Mouse (Mus musculus) embryonic facial prominence, embryonic 15.5 days (tissue): ENCODE results near the gene Creb5. TPM values are rescaled to one million over a fixed set of nuclear protein-coding genes. Genes with fewer than 3 reads are reported as not detected.
A peak's percentile ranks its signal among the peaks of the same experiment; 100 is the strongest.

Experiments
- ATAC-seq: fragments of 200-750 bp; cut with Nextera tagmentation; 2 replicates; pipeline ENCODE4 v1.8.0; 2017; ENCODE audit warnings: low read depth, moderate TSS enrichment; ENCODE audit not compliant: insufficient number of reproducible peaks, low FRiP score, low TSS enrichment
- H3K27ac ChIP-seq: fragments of 300-500 bp; sonication (generic); replicated peaks from 2 replicates; pipeline ENCODE4 v1.5.1; 2015; ENCODE audit warnings: mild to moderate bottlenecking, inconsistent platforms
- H3K27me3 ChIP-seq: fragments of 300-500 bp; sonication (generic); 2 replicates; pipeline ENCODE4 v1.6.1; 2015; ENCODE audit warnings: inconsistent platforms
- H3K36me3 ChIP-seq: fragments of 300-500 bp; sonication (generic); 2 replicates; pipeline ENCODE4 v1.6.1; 2015; ENCODE audit warnings: mild to moderate bottlenecking, inconsistent platforms
- H3K4me1 ChIP-seq: fragments of 300-500 bp; sonication (generic); 2 replicates; pipeline ENCODE4 v1.6.1; 2015; ENCODE audit warnings: inconsistent platforms
- H3K4me2 ChIP-seq: fragments of 300-500 bp; sonication (generic); replicated peaks from 2 replicates; pipeline ENCODE4 v1.6.1; 2015; ENCODE audit warnings: mild to moderate bottlenecking, inconsistent platforms
- H3K4me3 ChIP-seq: fragments of 300-500 bp; sonication (generic); replicated peaks from 2 replicates; pipeline ENCODE4 v1.5.1; 2015; ENCODE audit warnings: mild to moderate bottlenecking, inconsistent platforms
- H3K9ac ChIP-seq: fragments of 300-500 bp; sonication (generic); 2 replicates; pipeline ENCODE4 v1.6.1; 2015; ENCODE audit warnings: inconsistent platforms
- H3K9me3 ChIP-seq: fragments of 300-500 bp; sonication (generic); replicated peaks from 2 replicates; pipeline ENCODE4 v1.6.1; 2016; ENCODE audit warnings: inconsistent platforms
- WGBS: fragments of 180-500 bp; shearing (Covaris S2); methylation state at CpG from one replicate; pipeline ENCODE4 v1.1.7; 2015; 5-methylcytosine and 5-hydroxymethylcytosine counted together
- polyA plus RNA-seq: library from polyadenylated mRNA; unstranded; fragments of >200 nt; fragmentation: Nextera tagmentation; extraction: Ambion mirVana; gene quantifications from 2 replicates; pipeline ENCODE4 v1.2.1, GENCODE M21; 2015

The Creb5 gene
- polyA plus RNA-seq, 1 experiment from 2014 or later: 28.3 TPM

DNA sequence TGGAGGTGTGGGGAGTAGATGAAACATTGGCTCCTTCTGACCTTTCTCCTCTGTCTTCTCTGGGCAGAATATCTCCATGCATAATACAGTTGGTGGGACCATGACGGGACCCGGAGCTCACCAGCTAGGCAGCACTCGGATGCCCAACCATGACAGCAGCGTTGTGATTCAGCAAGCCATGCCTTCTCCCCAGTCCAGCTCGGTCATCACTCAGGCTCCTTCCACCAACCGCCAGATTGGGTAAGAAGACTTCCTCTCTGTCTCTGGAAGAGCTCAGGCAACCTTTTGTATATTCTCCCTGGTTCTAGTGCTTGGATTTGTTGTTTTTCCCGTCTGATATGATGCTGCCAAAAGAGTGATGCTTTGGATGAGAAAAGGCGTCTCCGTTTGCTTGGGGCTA, 160.4 kb downstream of the Creb5 start:
- H3K4me3 ChIP-seq: no peak overlapping the region
- 84% methylated on average over 9 of the region's 9 CpGs for WGBS
- ATAC-seq: no peak
- peaks cover 28% of the 10 kb centered on the region for H3K4me1 ChIP-seq
- H3K27me3 ChIP-seq: no peaks in the 10 kb centered on the region
- no peak overlapping the region for H3K9ac ChIP-seq
- H3K4me2 ChIP-seq: no peak overlapping the region
- no peaks in the 10 kb centered on the region for H3K9me3 ChIP-seq
- H3K27ac ChIP-seq: no peak overlapping the region
- no peaks in the 10 kb centered on the region for H3K36me3 ChIP-seq

- no peak overlapping the region for H3K9ac ChIP-seq
- H3K4me3 ChIP-seq: no peak overlapping the region
- no peak for ATAC-seq
- H3K4me2 ChIP-seq: no peak overlapping the region
- 87% methylated on average over 9 of the region's 9 CpGs for WGBS
- no peaks in the 10 kb centered on the region for H3K9me3 ChIP-seq
- H3K27me3 ChIP-seq: no peaks in the 10 kb centered on the region
- peaks cover 28% of the 10 kb centered on the region for H3K4me1 ChIP-seq
- no peak overlapping the region for H3K27ac ChIP-seq
- no peaks in the 10 kb centered on the region for H3K36me3 ChIP-seq
These were observed 161.3 kb downstream of the Creb5 start for GRCm38 (mm10) chr6:53448317-53448870.

GRCm38 (mm10) chr6:53449437-53450173, 162.5 kb downstream of the Creb5 start:
- no peak overlapping the region for H3K4me2 ChIP-seq
- WGBS: 55% methylated on average over 9 of the region's 9 CpGs
- no peak for ATAC-seq

DNA sequence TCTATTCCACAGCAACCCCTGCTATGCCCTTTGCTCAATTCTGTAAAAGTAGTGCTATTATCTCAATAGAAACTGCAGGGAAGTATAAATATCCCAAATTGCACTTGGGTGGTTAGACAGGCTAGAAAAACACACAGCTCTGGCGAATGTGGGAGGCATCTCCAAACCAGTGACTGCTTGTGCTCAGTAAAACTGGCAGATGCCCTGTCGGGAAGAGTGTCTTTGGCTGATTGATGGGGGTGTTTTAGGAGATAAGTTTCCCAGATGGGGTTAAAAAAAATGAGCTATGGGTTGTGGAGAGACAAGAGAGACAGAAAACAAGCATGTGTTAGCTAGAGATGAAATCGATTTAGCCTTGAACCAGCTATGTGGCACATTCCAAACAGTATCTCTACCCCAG, 163.4 kb downstream of the Creb5 start:
- H3K9ac ChIP-seq: no peak overlapping the region
- H3K4me2 ChIP-seq: no peak overlapping the region
- no peak for ATAC-seq
- WGBS: 46% methylated on average over 3 of the region's 3 CpGs
- H3K36me3 ChIP-seq: no peaks in the 10 kb centered on the region
- no peaks in the 10 kb centered on the region for H3K27me3 ChIP-seq
- no peak overlapping the region for H3K4me3 ChIP-seq
- H3K9me3 ChIP-seq: no peaks in the 10 kb centered on the region
- H3K27ac ChIP-seq: no peak overlapping the region
- H3K4me1 ChIP-seq: peaks cover 28% of the 10 kb centered on the region

More at GRCm38 (mm10) chr6:53449437-53450173, 162.5 kb downstream of the Creb5 start:
- Histone ChIP-seq H3K4me3 (no peak overlapping the region), H3K4me1 (peaks cover 28% of the 10 kb centered on the region), H3K36me3 (no peaks in the 10 kb centered on the region), H3K9ac (no peak overlapping the region), H3K27ac (no peak overlapping the region), H3K9me3 (no peaks in the 10 kb centered on the region), H3K27me3 (no peaks in the 10 kb centered on the region)

DNA sequence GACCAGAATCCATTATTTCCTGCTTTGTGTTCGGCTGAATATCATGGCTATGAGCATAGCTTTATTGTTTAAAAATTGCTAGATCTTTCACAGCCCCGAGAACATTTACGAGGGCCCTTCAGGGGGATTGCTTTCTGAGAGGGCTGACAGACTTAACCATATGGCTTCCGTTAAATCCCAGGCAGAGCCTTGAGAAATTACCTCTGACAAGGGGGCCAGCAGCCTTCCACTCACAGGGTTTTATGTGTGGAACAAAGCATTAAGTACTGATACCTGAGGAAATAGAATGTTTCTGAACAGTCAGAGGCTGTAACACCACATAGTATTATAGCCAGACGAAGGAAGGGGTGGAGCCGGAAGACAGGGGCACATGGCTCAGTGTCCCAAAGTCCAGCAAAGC, 165.2 kb downstream of the Creb5 start:
- no peak overlapping the region for H3K9ac ChIP-seq
- H3K36me3 ChIP-seq: no peaks in the 10 kb centered on the region
- H3K4me3 ChIP-seq: no peak overlapping the region
- no peak overlapping the region for H3K27ac ChIP-seq
- H3K9me3 ChIP-seq: no peaks in the 10 kb centered on the region
- ATAC-seq: no peak
- peaks cover 28% of the 10 kb centered on the region for H3K4me1 ChIP-seq
- WGBS: 21% methylated on average over 6 of the region's 6 CpGs
- H3K27me3 ChIP-seq: no peaks in the 10 kb centered on the region
- H3K4me2 ChIP-seq: no peak overlapping the region

DNA sequence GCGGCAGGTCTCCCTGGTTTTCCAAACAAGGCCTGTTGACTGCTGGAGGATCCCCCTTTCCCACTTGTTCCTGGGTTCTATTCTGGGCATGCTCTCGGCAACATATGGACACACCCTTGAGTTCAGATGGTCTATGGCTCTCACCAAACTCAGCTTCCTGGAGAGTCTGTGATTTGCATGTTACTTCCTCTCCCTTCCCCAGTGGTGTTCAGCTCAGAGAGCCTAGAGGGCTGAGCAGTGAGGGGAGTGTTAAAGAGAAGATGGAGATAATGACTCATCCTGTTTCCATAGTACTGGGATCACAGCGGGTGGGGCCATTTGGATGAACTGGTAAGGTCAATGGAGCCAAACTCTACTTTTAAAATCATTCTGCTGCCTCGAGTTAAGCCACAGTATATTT, 168.4 kb downstream of the Creb5 start:
- no peaks in the 10 kb centered on the region for H3K9me3 ChIP-seq
- no peak overlapping the region for H3K4me3 ChIP-seq
- no peaks in the 10 kb centered on the region for H3K27me3 ChIP-seq
- WGBS: 63% methylated on average over 4 of the region's 4 CpGs
- no peak for ATAC-seq
- peaks cover 12% of the 10 kb centered on the region for H3K4me1 ChIP-seq
- no peak overlapping the region for H3K4me2 ChIP-seq
- H3K9ac ChIP-seq: no peak overlapping the region
- H3K27ac ChIP-seq: no peak overlapping the region
- H3K36me3 ChIP-seq: no peaks in the 10 kb centered on the region

GRCm38 (mm10) chr6:53456111-53456510, 169.0 kb downstream of the Creb5 start:
- H3K4me1 ChIP-seq: peaks cover 12% of the 10 kb centered on the region
- ATAC-seq: no peak
- H3K27me3 ChIP-seq: no peaks in the 10 kb centered on the region
- no peak overlapping the region for H3K4me3 ChIP-seq
- no peak overlapping the region for H3K4me2 ChIP-seq
- H3K36me3 ChIP-seq: no peaks in the 10 kb centered on the region
- WGBS: 83% methylated on average over 5 of the region's 5 CpGs
- no peak overlapping the region for H3K9ac ChIP-seq
- no peak overlapping the region for H3K27ac ChIP-seq
- no peaks in the 10 kb centered on the region for H3K9me3 ChIP-seq

DNA sequence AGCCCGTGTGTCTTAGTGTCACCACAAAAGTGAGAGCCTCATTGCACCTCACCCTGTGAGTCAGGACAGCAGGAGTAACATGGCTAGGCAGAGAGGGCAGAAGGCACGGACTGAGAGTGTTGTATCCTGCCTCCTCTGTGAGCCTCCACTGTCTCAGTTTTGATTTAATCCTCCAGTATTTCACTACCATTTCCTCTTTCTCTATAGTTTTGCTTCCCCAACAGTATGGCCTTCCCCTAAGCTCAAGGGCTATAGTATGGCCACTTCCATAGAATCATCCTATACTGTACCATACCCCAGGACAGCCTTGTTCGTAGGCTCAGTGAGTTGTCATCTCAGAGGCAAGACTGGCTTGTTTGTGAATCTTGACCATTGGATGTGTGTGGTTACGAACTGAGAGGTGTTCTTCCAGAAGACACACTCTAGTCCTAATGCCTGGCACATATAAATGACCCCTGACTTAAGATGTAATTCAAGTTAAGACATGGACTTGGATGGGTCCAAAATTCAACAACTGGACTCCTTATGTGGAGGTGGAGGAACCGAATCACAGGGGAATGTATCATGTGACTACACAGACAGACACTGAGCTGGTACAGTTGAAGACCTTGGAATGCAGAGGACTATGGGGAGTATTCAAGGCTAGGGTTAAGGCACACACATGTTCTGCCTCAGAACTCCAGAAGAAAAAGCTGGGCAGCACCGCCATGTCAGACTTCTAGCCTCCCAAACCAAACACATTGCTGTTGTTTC, 173.1 kb downstream of the Creb5 start:
- 89% methylated on average over 6 of the region's 6 CpGs for WGBS
- ATAC-seq: no peak; the same call in 1 of the 2 replicates
- Histone ChIP-seq H3K36me3 (no peaks in the 10 kb centered on the region), H3K27ac (no peak overlapping the region; the same call in 1 of the 2 replicates), H3K9ac (no peak overlapping the region), H3K27me3 (no peaks in the 10 kb centered on the region), H3K4me1 (peaks cover 34% of the 10 kb centered on the region), H3K9me3 (no peaks in the 10 kb centered on the region), H3K4me3 (no peak overlapping the region), H3K4me2 (no peak overlapping the region)

DNA sequence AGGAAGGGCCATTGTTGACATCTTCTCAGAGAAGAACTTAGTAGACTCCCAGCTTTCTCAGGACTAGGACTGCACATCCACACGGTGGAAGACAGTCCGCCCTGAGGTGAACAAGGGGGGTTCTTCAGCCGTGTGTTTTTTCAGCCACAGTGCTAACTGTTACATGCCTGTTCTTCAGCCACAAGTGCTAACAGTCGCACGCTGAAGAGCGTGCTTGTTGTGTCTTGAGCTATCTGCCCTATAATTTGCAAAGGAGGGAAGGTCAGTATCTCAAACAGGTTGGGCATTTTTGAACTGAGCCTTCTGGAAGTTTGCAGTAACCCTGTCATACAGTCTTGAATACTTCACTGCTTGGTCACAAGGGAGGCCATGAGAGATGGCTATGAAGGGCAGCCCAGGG, 174.0 kb downstream of the Creb5 start:
- H3K4me1 ChIP-seq: peaks cover 34% of the 10 kb centered on the region

DNA sequence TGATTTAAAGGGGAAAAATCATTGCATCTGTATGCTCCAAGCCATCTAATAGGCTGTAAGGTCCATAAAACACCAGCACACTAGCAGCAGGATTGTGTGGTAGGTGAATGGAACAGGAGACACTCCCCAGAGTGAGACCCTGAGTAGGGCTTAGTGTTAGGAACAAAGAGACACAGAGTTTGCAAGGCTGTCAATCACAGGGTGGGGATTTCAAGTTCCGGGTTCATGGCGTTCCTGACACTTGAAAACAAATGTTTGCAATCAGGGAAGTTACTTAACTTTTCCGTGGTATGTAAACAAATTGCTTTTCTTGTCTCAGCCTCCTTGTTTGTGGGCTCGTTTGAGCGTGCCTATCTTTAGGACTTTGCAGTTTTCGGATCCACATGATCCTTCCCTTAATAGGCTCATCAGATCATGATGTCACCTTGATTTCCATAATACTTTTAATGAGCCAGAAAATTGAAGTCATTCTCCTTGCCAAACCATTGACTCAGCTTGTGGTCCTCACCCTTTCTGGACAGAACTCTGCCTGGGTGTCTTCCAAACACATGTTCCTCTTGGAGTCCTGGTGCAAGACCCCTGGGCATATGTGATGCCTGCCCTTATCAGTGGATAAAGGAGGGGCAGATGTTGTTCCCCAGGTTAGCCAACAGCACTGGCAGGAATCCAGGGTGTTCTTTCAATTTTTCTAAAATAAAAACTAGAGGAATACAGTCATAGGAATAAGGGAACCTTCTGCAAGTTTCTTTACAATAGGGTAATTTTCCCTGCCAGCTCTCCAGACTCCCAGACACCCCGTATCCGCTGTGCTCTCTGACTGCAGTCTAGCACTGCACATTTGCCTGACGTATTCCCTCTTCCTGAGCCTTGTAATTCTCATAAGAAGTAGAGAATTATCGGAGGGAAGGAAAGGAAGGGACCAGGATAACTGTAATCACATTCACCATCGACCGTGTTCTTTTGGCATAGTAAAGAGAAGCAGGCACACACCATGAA, 175.0 kb downstream of the Creb5 start:
- Histone ChIP-seq H3K27me3 (no peaks in the 10 kb centered on the region), H3K4me2 (no peak overlapping the region), H3K4me3 (no peak overlapping the region), H3K27ac (peak overlapping the region; percentile 71), H3K9me3 (no peaks in the 10 kb centered on the region), H3K36me3 (no peaks in the 10 kb centered on the region), H3K4me1 (peaks cover 34% of the 10 kb centered on the region), H3K9ac (no peak overlapping the region)
- WGBS: 26% methylated on average over 12 of the region's 12 CpGs
- peak; percentile 34; the same call in 1 of the 2 replicates for ATAC-seq

More for the DNA sequence above, 174.0 kb downstream of the Creb5 start:
- no peaks in the 10 kb centered on the region for H3K36me3 ChIP-seq
- H3K4me2 ChIP-seq: no peak overlapping the region
- H3K27ac ChIP-seq: no peak overlapping the region; the same call in 1 of the 2 replicates
- no peak for ATAC-seq
- H3K27me3 ChIP-seq: no peaks in the 10 kb centered on the region
- H3K4me3 ChIP-seq: no peak overlapping the region
- 70% methylated on average over 6 of the region's 6 CpGs for WGBS
- no peaks in the 10 kb centered on the region for H3K9me3 ChIP-seq
- no peak overlapping the region for H3K9ac ChIP-seq
